Mouse (Mus musculus): ENCODE results near the gene Acox2. TPM values are rescaled to one million over a fixed set of nuclear protein-coding genes. Genes with fewer than 3 reads are reported as not detected.

Acox2 gene
- polyA plus RNA-seq, 1 experiment from 2014 or later = not detected

- H3K27ac ChIP-seq (ENCODE audit: low read depth, low read length) = peak within 1 kb of the TSS; percentile 34; the same call in 1 of the 2 replicates
- H3K4me3 ChIP-seq (ENCODE audit: low read length) = peak within 1 kb of the TSS; percentile 69
- H3K9ac ChIP-seq (ENCODE audit: low read depth, low read length) = peak within 1 kb of the TSS; percentile 85
- H3K27me3 ChIP-seq (ENCODE audit: control insufficient read depth, insufficient read depth, low read length) = no peaks in the 10 kb centered on the region
- peak; percentile 98 for ATAC-seq (ENCODE audit: low FRiP score, low TSS enrichment)
- no peaks in the 10 kb centered on the region for H3K36me3 ChIP-seq (ENCODE audit: control insufficient read depth, insufficient read depth, low read length)
- peaks cover 17% of the 10 kb centered on the region; the same call in 1 of the 2 replicates for H3K4me1 ChIP-seq (ENCODE audit: control insufficient read depth, insufficient read depth, low read length)
- 2% methylated on average over 22 of the region's 49 CpGs for WGBS
- no peaks in the 10 kb centered on the region for H3K9me3 ChIP-seq (ENCODE audit: control insufficient read depth, low read length)
- peak within 1 kb of the TSS; percentile 84 for H3K4me2 ChIP-seq (replicated peaks; ENCODE audit: low read depth, low read length)
Observed at GRCm38 (mm10) chr14:8213803-8214224, 45.3 kb downstream of the Acox2 start, which contains the start of gene Kctd6. Kctd6 (plus strand) TSS chr14:8214140.

- Histone ChIP-seq H3K4me2 (replicated peaks; ENCODE audit: low read depth, low read length) (no peak overlapping the region), H3K27me3 (ENCODE audit: control insufficient read depth, insufficient read depth, low read length) (no peaks in the 10 kb centered on the region), H3K4me3 (ENCODE audit: low read length) (no peak overlapping the region), H3K9me3 (ENCODE audit: control insufficient read depth, low read length) (no peaks in the 10 kb centered on the region), H3K9ac (ENCODE audit: low read depth, low read length) (no peak overlapping the region), H3K4me1 (ENCODE audit: control insufficient read depth, insufficient read depth, low read length) (0 out of 2 replicates have a peak, but pooled peaks cover 10% of the 10 kb centered on the region), H3K36me3 (ENCODE audit: control insufficient read depth, insufficient read depth, low read length) (no peaks in the 10 kb centered on the region), H3K27ac (ENCODE audit: low read depth, low read length) (no peak overlapping the region)
- 79% methylated on average over 2 of the region's 2 CpGs for WGBS
- no peak for ATAC-seq (ENCODE audit: low FRiP score, low TSS enrichment)
Observed at GRCm38 (mm10) chr14:8212996-8213395, 46.2 kb downstream of the Acox2 start.

GRCm38 (mm10) chr14:8209896-8210295 lies 49.3 kb downstream of the Acox2 start:
- 91% methylated on average over 2 of the region's 2 CpGs for WGBS
- ATAC-seq (ENCODE audit: low FRiP score, low TSS enrichment) = no peak
- H3K4me1 ChIP-seq (ENCODE audit: control insufficient read depth, insufficient read depth, low read length) = 0 out of 2 replicates have a peak, but pooled peaks cover 3% of the 10 kb centered on the region
- H3K4me3 ChIP-seq (ENCODE audit: low read length) = no peak overlapping the region
- no peaks in the 10 kb centered on the region for H3K27me3 ChIP-seq (ENCODE audit: control insufficient read depth, insufficient read depth, low read length)
- no peaks in the 10 kb centered on the region for H3K36me3 ChIP-seq (ENCODE audit: control insufficient read depth, insufficient read depth, low read length)
- no peaks in the 10 kb centered on the region for H3K9me3 ChIP-seq (ENCODE audit: control insufficient read depth, low read length)
- no peak overlapping the region for H3K9ac ChIP-seq (ENCODE audit: low read depth, low read length)
- no peak overlapping the region for H3K4me2 ChIP-seq (replicated peaks; ENCODE audit: low read depth, low read length)
- no peak overlapping the region for H3K27ac ChIP-seq (ENCODE audit: low read depth, low read length)

- H3K36me3 ChIP-seq (ENCODE audit: control insufficient read depth, insufficient read depth, low read length) = no peaks in the 10 kb centered on the region
- no peak overlapping the region for H3K27ac ChIP-seq (ENCODE audit: low read depth, low read length)
- H3K9ac ChIP-seq (ENCODE audit: low read depth, low read length) = no peak overlapping the region
- H3K4me2 ChIP-seq (replicated peaks; ENCODE audit: low read depth, low read length) = no peak overlapping the region
- no peak for ATAC-seq (ENCODE audit: low FRiP score, low TSS enrichment)
- WGBS = 78% methylated on average over 3 of the region's 3 CpGs
- no peaks in the 10 kb centered on the region for H3K9me3 ChIP-seq (ENCODE audit: control insufficient read depth, low read length)
- H3K27me3 ChIP-seq (ENCODE audit: control insufficient read depth, insufficient read depth, low read length) = no peaks in the 10 kb centered on the region
- no peaks in the 10 kb centered on the region for H3K4me1 ChIP-seq (ENCODE audit: control insufficient read depth, insufficient read depth, low read length)
- no peak overlapping the region for H3K4me3 ChIP-seq (ENCODE audit: low read length)
Observed at GRCm38 (mm10) chr14:8208876-8209275, 50.3 kb downstream of the Acox2 start.

GRCm38 (mm10) chr14:8207543-8207942 lies 51.6 kb downstream of the Acox2 start:
- H3K4me1 ChIP-seq (ENCODE audit: control insufficient read depth, insufficient read depth, low read length) = no peaks in the 10 kb centered on the region
- H3K4me3 ChIP-seq (ENCODE audit: low read length) = no peak overlapping the region
- no peaks in the 10 kb centered on the region for H3K27me3 ChIP-seq (ENCODE audit: control insufficient read depth, insufficient read depth, low read length)
- no peak overlapping the region for H3K9ac ChIP-seq (ENCODE audit: low read depth, low read length)
- H3K27ac ChIP-seq (ENCODE audit: low read depth, low read length) = no peak overlapping the region
- ATAC-seq (ENCODE audit: low FRiP score, low TSS enrichment) = no peak
- no peak overlapping the region for H3K4me2 ChIP-seq (replicated peaks; ENCODE audit: low read depth, low read length)
- H3K36me3 ChIP-seq (ENCODE audit: control insufficient read depth, insufficient read depth, low read length) = no peaks in the 10 kb centered on the region
- WGBS = 82% methylated on average over 5 of the region's 5 CpGs
- H3K9me3 ChIP-seq (ENCODE audit: control insufficient read depth, low read length) = no peaks in the 10 kb centered on the region

- no peaks in the 10 kb centered on the region for H3K36me3 ChIP-seq (ENCODE audit: control insufficient read depth, insufficient read depth, low read length)
- peak; percentile 55; the same call in 1 of the 2 replicates for ATAC-seq (ENCODE audit: low FRiP score, low TSS enrichment)
- no peak overlapping the region for H3K27ac ChIP-seq (ENCODE audit: low read depth, low read length)
Observed at GRCm38 (mm10) chr14:8207105-8207504, 52.0 kb downstream of the Acox2 start.

GRCm38 (mm10) chr14:8206179-8206910 lies 52.8 kb downstream of the Acox2 start:
- Histone ChIP-seq H3K4me1 (ENCODE audit: control insufficient read depth, insufficient read depth, low read length) (no peaks in the 10 kb centered on the region), H3K27ac (ENCODE audit: low read depth, low read length) (no peak overlapping the region), H3K9me3 (ENCODE audit: control insufficient read depth, low read length) (no peaks in the 10 kb centered on the region), H3K4me3 (ENCODE audit: low read length) (no peak overlapping the region), H3K9ac (ENCODE audit: low read depth, low read length) (no peak overlapping the region), H3K27me3 (ENCODE audit: control insufficient read depth, insufficient read depth, low read length) (no peaks in the 10 kb centered on the region), H3K36me3 (ENCODE audit: control insufficient read depth, insufficient read depth, low read length) (no peaks in the 10 kb centered on the region), H3K4me2 (replicated peaks; ENCODE audit: low read depth, low read length) (no peak overlapping the region)
- ATAC-seq (ENCODE audit: low FRiP score, low TSS enrichment) = no peak
- WGBS = 56% methylated on average over 9 of the region's 9 CpGs

More at GRCm38 (mm10) chr14:8207105-8207504, 52.0 kb downstream of the Acox2 start:
- H3K9me3 ChIP-seq (ENCODE audit: control insufficient read depth, low read length) = no peaks in the 10 kb centered on the region
- H3K4me1 ChIP-seq (ENCODE audit: control insufficient read depth, insufficient read depth, low read length) = no peaks in the 10 kb centered on the region
- no peaks in the 10 kb centered on the region for H3K27me3 ChIP-seq (ENCODE audit: control insufficient read depth, insufficient read depth, low read length)
- no peak overlapping the region for H3K4me2 ChIP-seq (replicated peaks; ENCODE audit: low read depth, low read length)
- no peak overlapping the region for H3K9ac ChIP-seq (ENCODE audit: low read depth, low read length)
- WGBS = 23% methylated on average over 5 of the region's 5 CpGs
- H3K4me3 ChIP-seq (ENCODE audit: low read length) = no peak overlapping the region

- no peaks in the 10 kb centered on the region for H3K27me3 ChIP-seq (ENCODE audit: control insufficient read depth, insufficient read depth, low read length)
- no peak overlapping the region for H3K4me2 ChIP-seq (replicated peaks; ENCODE audit: low read depth, low read length)
- H3K36me3 ChIP-seq (ENCODE audit: control insufficient read depth, insufficient read depth, low read length) = no peaks in the 10 kb centered on the region
- WGBS = 86% methylated on average over 3 of the region's 3 CpGs
- H3K27ac ChIP-seq (ENCODE audit: low read depth, low read length) = no peak overlapping the region
- H3K9ac ChIP-seq (ENCODE audit: low read depth, low read length) = no peak overlapping the region
- no peaks in the 10 kb centered on the region for H3K9me3 ChIP-seq (ENCODE audit: control insufficient read depth, low read length)
- H3K4me3 ChIP-seq (ENCODE audit: low read length) = no peak overlapping the region
- H3K4me1 ChIP-seq (ENCODE audit: control insufficient read depth, insufficient read depth, low read length) = no peaks in the 10 kb centered on the region
- ATAC-seq (ENCODE audit: low FRiP score, low TSS enrichment) = no peak
Observed at GRCm38 (mm10) chr14:8201715-8202114, 57.4 kb downstream of the Acox2 start.

GRCm38 (mm10) chr14:8200769-8201168 lies 58.4 kb downstream of the Acox2 start:
- 90% methylated on average over 5 of the region's 5 CpGs for WGBS
- no peak overlapping the region for H3K4me2 ChIP-seq (replicated peaks; ENCODE audit: low read depth, low read length)
- no peak overlapping the region for H3K4me3 ChIP-seq (ENCODE audit: low read length)
- H3K4me1 ChIP-seq (ENCODE audit: control insufficient read depth, insufficient read depth, low read length) = no peaks in the 10 kb centered on the region
- no peak overlapping the region for H3K27ac ChIP-seq (ENCODE audit: low read depth, low read length)
- H3K9ac ChIP-seq (ENCODE audit: low read depth, low read length) = no peak overlapping the region
- H3K36me3 ChIP-seq (ENCODE audit: control insufficient read depth, insufficient read depth, low read length) = no peaks in the 10 kb centered on the region
- H3K9me3 ChIP-seq (ENCODE audit: control insufficient read depth, low read length) = no peaks in the 10 kb centered on the region
- H3K27me3 ChIP-seq (ENCODE audit: control insufficient read depth, insufficient read depth, low read length) = no peaks in the 10 kb centered on the region
- no peak for ATAC-seq (ENCODE audit: low FRiP score, low TSS enrichment)
